Mouse (Mus musculus): ENCODE results near the gene Gm10352.
"Not testable (repeated sequence)": the region's sequence is repeated elsewhere in the genome, so short reads cannot be mapped to it uniquely, and the experiment has no call there.

The Gm10352 gene

GRCm38 (mm10) chrY:2900689-2901088 is at the start of gene Gm10352:
TSS of gene Gm10352 (plus strand) at chrY:2900989.
- DNase-seq (ENCODE audit: low spot score), result not testable (repeated sequence)

DNA sequence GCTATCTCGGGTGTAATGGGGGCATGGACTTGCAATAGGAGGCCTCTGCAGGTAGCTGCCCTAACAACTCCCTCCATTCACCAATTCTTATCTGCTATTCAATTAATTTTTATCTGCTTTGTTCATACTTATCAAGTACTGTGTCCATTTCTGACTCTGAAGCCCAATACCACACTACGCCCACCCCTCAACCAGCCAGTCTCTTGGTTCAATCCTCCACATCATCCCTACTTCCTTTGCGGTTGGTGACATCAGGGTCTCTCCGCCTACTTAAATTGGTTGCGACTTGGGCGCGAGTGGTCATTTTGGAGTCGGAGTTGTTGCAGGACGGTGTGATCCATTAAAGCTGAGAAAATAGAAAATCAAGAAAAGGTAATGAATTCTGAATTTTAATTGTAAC is 31.5 kb downstream of the Gm10352 start, which contains the start of gene Gm29289:
Gene Gm29289 (plus strand): TSS at position 301 of the 400 bp plus-strand sequence.
- not testable (repeated sequence) for DNase-seq (ENCODE audit: low spot score)

All from retina, embryonic 14.5 days (tissue).